Mouse (Mus musculus) myocyte (in vitro differentiated cells): ENCODE data around the gene Ring1. TPM values are rescaled to one million over a fixed set of nuclear protein-coding genes. Genes with fewer than 3 reads are reported as not detected.
A peak's percentile ranks its signal among the peaks of the same experiment; 100 is the strongest.

Source experiments
- H3K27me3 ChIP-seq: one replicate; pipeline ENCODE4 v1.6.1; 2011; ENCODE audit not compliant: control insufficient read depth, insufficient read depth, insufficient read length
- H3K36me3 ChIP-seq: one replicate; pipeline ENCODE4 v1.6.1; 2011; ENCODE audit not compliant: control insufficient read depth, insufficient read depth
- H3K4me2 ChIP-seq: one replicate; pipeline ENCODE4 v1.6.1; 2011; ENCODE audit warnings: low read depth, control low read depth
- H3K4me3 ChIP-seq: one replicate; pipeline ENCODE4 v1.5.1; 2011; ENCODE audit warnings: mild to moderate bottlenecking, control low read depth, moderate library complexity
- H3K79me2 ChIP-seq: one replicate; pipeline ENCODE4 v1.6.1; 2011; ENCODE audit not compliant: control insufficient read depth, insufficient read depth
- H3ac ChIP-seq: one replicate; pipeline ENCODE4 v1.6.1; 2011; ENCODE audit not compliant: control insufficient read depth, insufficient read length
- CEBPB ChIP-seq: IDR thresholded peaks from 2 replicates; pipeline ENCODE4 v1.6.1; 2011; ENCODE audit warnings: mild to moderate bottlenecking, moderate library complexity; ENCODE audit not compliant: poor library complexity, insufficient read depth, severe bottlenecking
- MAX ChIP-seq: IDR thresholded peaks from one replicate; pipeline ENCODE4 v1.6.1; 2011; ENCODE audit warnings: low read depth, mild to moderate bottlenecking, control low read depth
- MYOG ChIP-seq, 3 experiments: IDR thresholded peaks; one replicate each; pipeline ENCODE4 v1.6.1; 2011; ENCODE audit warnings: control low read depth in 2 of 3, low read depth in 2 of 3, mild to moderate bottlenecking in 2 of 3; ENCODE audit not compliant: insufficient read length in 2 of 3, control insufficient read depth in 1 of 3, insufficient read depth in 1 of 3
- POLR2A ChIP-seq: IDR thresholded peaks from one replicate; pipeline ENCODE4 v1.6.1; 2011; ENCODE audit warnings: low read depth, mild to moderate bottlenecking, control low read depth, moderate library complexity; ENCODE audit not compliant: insufficient read length
- POLR2AphosphoS2 ChIP-seq: IDR thresholded peaks from one replicate; pipeline ENCODE4 v1.6.1; 2011; ENCODE audit warnings: low read depth, control low read depth; ENCODE audit not compliant: insufficient read length
- REST ChIP-seq: IDR thresholded peaks from one replicate; pipeline ENCODE4 v1.6.1; 2011; ENCODE audit warnings: mild to moderate bottlenecking, control low read depth, moderate library complexity; ENCODE audit not compliant: insufficient read depth, insufficient read length
- SRF ChIP-seq: IDR thresholded peaks from one replicate; pipeline ENCODE4 v1.6.1; 2011; ENCODE audit warnings: low read depth; ENCODE audit not compliant: control insufficient read depth, insufficient read length
- TCF3 ChIP-seq: IDR thresholded peaks from one replicate; pipeline ENCODE4 v1.6.1; 2011; ENCODE audit warnings: low read depth, control low read depth; ENCODE audit not compliant: insufficient read length
- polyA plus RNA-seq: library from polyadenylated mRNA; unstranded; fragments of >200 nt; fragmentation: generic; extraction: Trizol; gene quantifications from one replicate; pipeline ENCODE4 v1.2.1, GENCODE M21; 2012; ENCODE audit warnings: missing spikeins

Gene Ring1
- polyA plus RNA-seq, 1 experiment = 42.9 TPM

DNA sequence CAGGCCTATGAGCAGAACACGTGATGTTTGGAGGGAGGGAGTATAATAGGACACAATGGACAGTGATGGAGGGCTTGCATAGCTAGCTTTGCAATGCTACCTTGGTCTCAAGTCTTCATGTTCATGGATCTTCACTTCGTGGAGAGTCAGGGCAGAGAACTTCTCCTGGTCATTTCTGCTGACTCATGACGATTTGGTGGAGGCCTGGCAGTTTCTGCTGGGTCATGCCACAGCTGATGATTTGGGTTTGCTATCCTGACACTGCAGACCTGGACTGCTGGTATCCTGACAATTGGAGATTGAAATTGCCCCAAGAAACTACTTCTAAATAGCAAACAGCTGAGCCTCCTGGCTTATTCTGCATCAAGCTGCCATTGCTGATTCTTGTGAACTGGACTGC lies 50.9 kb downstream of the Ring1 start:
- no peak for TF ChIP-seq SRF
- TF ChIP-seq POLR2A = no peak
- TF ChIP-seq MAX = no peak
- TF ChIP-seq MYOG (IDR thresholded peaks at IDR 0.05; ENCODE audit: control insufficient read depth in 1 of 3, insufficient read depth in 1 of 3, insufficient read length in 2 of 3, low read depth in 2 of 3) = no peak
- TF ChIP-seq POLR2AphosphoS2 = no peak
- H3K4me3 ChIP-seq = no peak overlapping the region
- H3K79me2 ChIP-seq = no peaks in the 10 kb centered on the region
- no peak overlapping the region for H3K4me2 ChIP-seq
- H3K36me3 ChIP-seq = no peaks in the 10 kb centered on the region
- H3K27me3 ChIP-seq = peaks cover 19% of the 10 kb centered on the region
- H3ac ChIP-seq = no peak overlapping the region

DNA sequence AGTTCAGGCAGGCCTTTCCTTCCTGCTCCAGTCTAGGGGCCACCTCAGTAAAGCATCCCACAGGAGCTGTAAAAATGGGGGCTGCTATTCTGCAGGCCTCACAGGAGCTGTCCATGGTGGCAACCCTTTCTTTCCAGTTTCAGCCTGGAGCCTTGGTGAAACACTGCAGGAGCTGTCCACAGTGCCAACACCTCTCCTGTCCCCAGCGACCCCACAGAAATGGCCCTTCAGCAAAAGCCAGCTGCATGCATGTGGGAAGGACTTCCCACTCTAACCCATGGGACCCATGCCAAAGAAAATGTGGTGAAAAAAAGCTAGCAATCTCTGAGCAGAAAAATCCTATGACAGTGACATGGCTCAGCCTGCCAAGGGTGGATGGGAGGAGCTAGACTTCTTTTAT lies 51.8 kb downstream of the Ring1 start:
- Histone ChIP-seq H3K79me2 (no peaks in the 10 kb centered on the region), H3ac (no peak overlapping the region), H3K4me3 (no peak overlapping the region), H3K36me3 (no peaks in the 10 kb centered on the region), H3K4me2 (no peak overlapping the region), H3K27me3 (peaks cover 11% of the 10 kb centered on the region)
- TF ChIP-seq REST (peak; percentile 86), TCF3 (no peak), CEBPB (no peak)

Other genes with a start within 250 kb of the Ring1 start
- 42.8 TPM for gene Angptl4, start 242.8 kb downstream of the Ring1 start, polyA plus RNA-seq
- gene Kank3, start 214.2 kb downstream of the Ring1 start, polyA plus RNA-seq = 8.3 TPM
- gene Rps28, start 200.1 kb downstream of the Ring1 start, polyA plus RNA-seq = 6,768 TPM
- 614 TPM for gene Ndufa7, start 200.1 kb downstream of the Ring1 start, polyA plus RNA-seq
- 83.1 TPM for gene Cd320, start 181.6 kb downstream of the Ring1 start, polyA plus RNA-seq
- gene Gm7029, start 150.8 kb downstream of the Ring1 start, polyA plus RNA-seq = not detected
- 32.2 TPM for gene Kifc1, start 134.0 kb downstream of the Ring1 start, polyA plus RNA-seq
- gene Platr17, start 119.5 kb downstream of the Ring1 start, polyA plus RNA-seq = 0.17 TPM
- gene Daxx, start 115.3 kb downstream of the Ring1 start, polyA plus RNA-seq = 16.9 TPM
- 50.6 TPM for gene Tapbp, start 108.8 kb downstream of the Ring1 start, polyA plus RNA-seq
- gene Zbtb22, start 108.8 kb downstream of the Ring1 start, polyA plus RNA-seq = 31.6 TPM
- 20.1 TPM for gene Rgl2, start 95.1 kb downstream of the Ring1 start, polyA plus RNA-seq
- 110 TPM for gene Pfdn6, start 84.3 kb downstream of the Ring1 start, polyA plus RNA-seq
- 25.9 TPM for gene Wdr46, start 84.0 kb downstream of the Ring1 start, polyA plus RNA-seq
- gene B3galt4, start 73.2 kb downstream of the Ring1 start, polyA plus RNA-seq = 1.2 TPM
- gene Vps52, start 68.9 kb downstream of the Ring1 start, polyA plus RNA-seq = 29.9 TPM
- 287 TPM for gene Rps18, start 68.7 kb downstream of the Ring1 start, polyA plus RNA-seq
- 89.2 TPM for gene H2-K1, start 24.3 kb downstream of the Ring1 start, polyA plus RNA-seq
- 51.1 TPM for gene H2-Ke6, start 3.4 kb upstream of the Ring1 start, polyA plus RNA-seq
- 207 TPM for gene Slc39a7, start 7.0 kb upstream of the Ring1 start, polyA plus RNA-seq
- gene Rxrb, start 7.1 kb upstream of the Ring1 start, polyA plus RNA-seq = 45.8 TPM
- gene Col11a2, start 14.8 kb upstream of the Ring1 start, polyA plus RNA-seq = 0.94 TPM
- gene H2-Oa, start 67.7 kb upstream of the Ring1 start, polyA plus RNA-seq = 0.07 TPM
- gene H2-DMa, start 94.9 kb upstream of the Ring1 start, polyA plus RNA-seq = 7.2 TPM
- gene Brd2, start 98.0 kb upstream of the Ring1 start, polyA plus RNA-seq = 90.1 TPM
- gene H2-DMb2, start 118.6 kb upstream of the Ring1 start, polyA plus RNA-seq = not detected
- gene H2-DMb1, start 128.4 kb upstream of the Ring1 start, polyA plus RNA-seq = not detected
- gene Tap1, start 162.9 kb upstream of the Ring1 start, polyA plus RNA-seq = 0.62 TPM
- 0.26 TPM for gene Psmb9, start 163.1 kb upstream of the Ring1 start, polyA plus RNA-seq
- gene Psmb8, start 173.0 kb upstream of the Ring1 start, polyA plus RNA-seq = 0.44 TPM
- 5.3 TPM for gene Tap2, start 178.8 kb upstream of the Ring1 start, polyA plus RNA-seq
- not detected for gene H2-Ob, start 214.2 kb upstream of the Ring1 start, polyA plus RNA-seq
- not detected for gene H2-Ab1, start 233.0 kb upstream of the Ring1 start, polyA plus RNA-seq